Mouse (Mus musculus) heart, adult 8-10 months (tissue): ENCODE data around the gene Slc35c1. TPM values are rescaled to one million over a fixed set of nuclear protein-coding genes. Genes with fewer than 3 reads are reported as not detected.
"Not testable (repeated sequence)": the region's sequence is repeated elsewhere in the genome, so short reads cannot be mapped to it uniquely, and the experiment has no call there.

Experiments
- DNase-seq: peaks from one replicate; pipeline ENCODE4 v3.0.0; 2022; ENCODE audit warnings: low spot score
- total RNA-seq, 4 experiments: library from RNA; stranded (reverse); gene quantifications; 2 replicates each; pipeline ENCODE4 v1.2.4; 2022

Gene Slc35c1
- total RNA-seq, result 1 to 10 TPM; 5.5 to 6.8 (median 6.2) TPM

- no peak for DNase-seq
Observed at GRCm38 (mm10) chr2:92459921-92460707, at the start of gene Slc35c1. Gene Slc35c1, minus strand, starts transcription at chr2:92460538.

DNA sequence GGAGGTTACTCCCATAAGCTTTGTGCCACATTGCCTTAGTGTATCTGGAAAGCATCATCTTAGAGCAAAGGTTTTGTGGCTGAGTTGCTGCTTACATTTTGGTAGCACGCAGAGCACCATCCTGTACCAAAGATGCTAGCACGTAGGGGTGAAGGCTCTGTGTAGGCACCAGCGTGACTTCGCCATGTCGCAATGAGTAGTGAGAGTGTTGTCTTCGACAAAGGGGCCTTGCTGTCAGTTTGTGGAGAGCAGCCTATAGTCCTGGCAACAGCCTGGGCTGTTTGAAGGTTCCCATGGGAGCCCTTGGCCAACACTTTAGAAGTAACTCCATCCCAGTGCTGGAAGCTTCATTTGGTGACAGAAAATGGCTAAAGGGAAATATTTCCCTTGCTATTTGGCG, 45.0 kb upstream of the Slc35c1 start:
- DNase-seq, result no peak

DNA sequence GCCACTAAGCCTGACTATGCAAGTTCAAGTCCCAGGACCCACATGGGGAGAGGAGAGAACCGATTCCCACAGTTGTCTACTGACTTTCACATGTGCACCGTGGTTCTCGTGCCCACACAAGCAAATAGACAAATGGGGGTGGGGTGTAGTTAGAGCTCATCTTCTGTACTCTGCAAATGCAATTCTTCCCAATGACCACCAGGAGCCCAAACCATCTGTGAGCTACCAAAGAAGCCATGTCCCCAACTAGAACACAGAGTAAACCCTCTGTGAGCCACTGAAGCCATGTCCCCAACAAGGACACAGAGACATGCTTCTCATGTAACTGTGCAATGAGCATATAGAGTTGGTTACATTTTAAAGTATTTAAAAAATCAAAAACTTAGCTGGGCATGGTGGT, 43.1 kb upstream of the Slc35c1 start:
- no peak for DNase-seq

- DNase-seq, result no peak
Observed at GRCm38 (mm10) chr2:92499701-92500322, 39.5 kb upstream of the Slc35c1 start.

DNA sequence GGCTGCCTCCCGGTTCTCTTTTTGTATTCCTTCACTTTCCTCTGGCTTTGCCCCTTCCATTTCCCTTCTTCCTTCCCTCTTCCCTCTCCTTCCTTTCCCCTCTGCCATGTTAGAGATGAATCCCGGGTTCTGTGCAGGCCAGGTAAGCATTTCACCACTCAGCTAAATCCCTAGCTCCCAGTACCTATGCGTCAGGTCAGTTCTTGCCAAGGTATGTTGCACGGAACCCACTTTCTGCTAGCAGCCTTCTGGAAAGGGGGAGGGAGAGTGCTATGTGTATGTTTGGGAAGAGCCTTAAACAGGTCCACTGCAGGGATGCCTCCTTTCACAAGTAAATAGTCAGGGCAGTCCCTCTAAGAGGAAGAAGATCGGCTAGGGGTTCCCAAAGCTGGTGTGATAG, 36.8 kb upstream of the Slc35c1 start:
- no peak for DNase-seq

GRCm38 (mm10) chr2:92496681-92497080, 36.3 kb upstream of the Slc35c1 start:
- no peak for DNase-seq

DNA sequence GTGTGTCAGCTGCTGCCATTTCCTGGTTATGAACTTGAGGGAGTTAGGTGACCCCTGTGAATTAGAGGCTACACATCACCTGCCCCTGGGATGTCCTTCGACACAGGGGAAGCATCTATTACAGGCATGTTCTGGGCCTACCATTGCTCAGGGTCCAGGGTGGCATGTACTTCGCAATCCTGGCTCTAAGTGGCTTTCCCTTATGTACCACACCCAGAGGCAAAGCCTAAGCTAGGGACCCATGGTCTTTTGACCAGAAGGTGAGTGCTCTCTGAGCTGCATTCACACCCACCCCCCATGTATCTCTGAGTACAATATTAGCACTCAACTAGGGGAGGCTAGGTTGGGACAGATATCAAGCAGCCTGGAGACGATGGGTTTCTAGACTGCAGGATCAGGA, 34.6 kb upstream of the Slc35c1 start:
- DNase-seq, result no peak

GRCm38 (mm10) chr2:92494423-92494822, 34.1 kb upstream of the Slc35c1 start:
- DNase-seq, result no peak

GRCm38 (mm10) chr2:92493656-92494390, 33.5 kb upstream of the Slc35c1 start:
- no peak for DNase-seq

DNA sequence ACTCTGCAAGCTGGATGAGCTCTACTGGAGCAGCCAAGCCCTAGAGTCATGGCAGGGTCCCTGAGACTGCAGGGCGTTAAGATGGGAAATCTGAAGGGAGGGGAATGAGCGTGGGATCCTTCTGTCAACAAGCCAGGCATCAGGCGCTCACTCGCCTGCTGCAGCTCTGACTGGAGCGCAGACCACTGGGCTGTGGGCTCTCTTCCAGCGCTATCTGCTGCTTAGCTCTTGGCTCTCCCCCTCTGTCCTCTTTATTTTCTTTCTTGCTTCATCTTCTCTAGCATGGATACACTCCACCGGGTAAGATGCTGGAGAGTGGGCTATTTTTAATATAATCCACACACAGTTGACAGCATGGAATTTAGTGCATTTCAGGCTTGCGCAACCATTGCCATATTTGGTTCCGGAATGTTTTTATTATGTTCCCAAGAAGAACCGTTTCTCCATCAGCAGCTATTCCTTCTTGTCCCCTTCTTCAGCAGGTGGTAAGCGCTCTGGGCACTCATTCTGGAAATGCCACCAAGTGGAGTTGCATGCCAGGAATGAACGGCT, 31.7 kb upstream of the Slc35c1 start:
- DNase-seq, result no peak

DNA sequence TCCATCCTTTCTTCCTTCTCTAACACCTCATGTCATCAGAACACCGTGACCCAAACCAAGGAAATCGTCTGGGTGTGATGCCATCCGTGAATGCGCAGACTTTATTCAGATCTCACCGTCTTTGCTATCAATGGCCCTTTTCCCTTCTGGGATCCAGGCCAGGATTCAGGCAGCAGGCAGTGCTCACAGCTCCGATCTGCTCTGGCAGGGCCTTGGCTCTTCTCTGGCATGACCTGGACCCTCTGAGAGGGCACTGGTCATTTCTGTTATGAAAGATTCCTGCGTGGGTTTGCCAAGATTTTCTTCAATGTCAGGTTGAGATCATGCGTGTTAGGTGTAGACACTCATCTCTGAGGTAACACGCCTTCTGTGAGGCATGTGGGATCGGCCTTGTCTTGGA, 30.2 kb upstream of the Slc35c1 start:
- DNase-seq, result no peak

DNA sequence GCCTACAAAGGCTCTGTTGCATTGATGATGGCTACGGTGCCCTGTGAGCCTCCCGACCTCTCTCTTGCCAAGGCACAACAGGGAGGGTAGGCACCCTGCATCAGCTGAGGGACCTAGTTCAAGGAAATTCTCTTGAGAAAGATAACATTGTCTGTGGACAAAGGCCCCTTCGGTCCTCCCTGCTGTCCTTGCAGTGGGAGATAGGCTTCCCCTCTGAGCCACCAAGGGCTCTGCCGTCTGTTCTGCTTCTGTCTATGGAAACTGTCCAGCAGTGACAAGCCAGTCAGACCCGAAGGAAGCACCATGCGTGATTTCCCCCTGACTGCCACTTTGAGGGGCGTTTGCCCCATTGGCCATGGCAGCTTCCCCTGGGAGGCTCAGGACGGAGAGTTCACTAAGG, 27.5 kb upstream of the Slc35c1 start:
- no peak for DNase-seq

GRCm38 (mm10) chr2:92486911-92487310, 26.6 kb upstream of the Slc35c1 start:
- DNase-seq, result no peak

DNA sequence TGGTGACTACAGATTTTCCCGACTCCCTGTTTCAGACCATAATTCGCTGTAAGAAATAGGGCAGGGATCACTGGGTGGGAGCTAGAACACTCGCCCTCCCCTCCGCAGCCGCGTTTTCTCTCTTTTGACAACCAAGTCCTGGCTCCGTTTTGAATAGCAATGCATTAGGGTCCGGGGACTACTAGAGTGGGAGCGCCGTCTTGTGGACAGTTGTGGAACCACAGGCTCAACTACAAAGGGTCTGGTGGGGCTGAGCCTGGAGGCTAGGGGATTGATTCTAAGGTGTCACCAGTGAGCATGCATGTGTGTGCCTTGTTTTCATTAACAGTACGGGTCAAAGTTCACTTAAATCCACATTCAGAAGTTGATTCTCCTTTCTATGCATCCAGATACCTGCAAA, 26.1 kb upstream of the Slc35c1 start:
- DNase-seq, result peak; percentile 79

DNA sequence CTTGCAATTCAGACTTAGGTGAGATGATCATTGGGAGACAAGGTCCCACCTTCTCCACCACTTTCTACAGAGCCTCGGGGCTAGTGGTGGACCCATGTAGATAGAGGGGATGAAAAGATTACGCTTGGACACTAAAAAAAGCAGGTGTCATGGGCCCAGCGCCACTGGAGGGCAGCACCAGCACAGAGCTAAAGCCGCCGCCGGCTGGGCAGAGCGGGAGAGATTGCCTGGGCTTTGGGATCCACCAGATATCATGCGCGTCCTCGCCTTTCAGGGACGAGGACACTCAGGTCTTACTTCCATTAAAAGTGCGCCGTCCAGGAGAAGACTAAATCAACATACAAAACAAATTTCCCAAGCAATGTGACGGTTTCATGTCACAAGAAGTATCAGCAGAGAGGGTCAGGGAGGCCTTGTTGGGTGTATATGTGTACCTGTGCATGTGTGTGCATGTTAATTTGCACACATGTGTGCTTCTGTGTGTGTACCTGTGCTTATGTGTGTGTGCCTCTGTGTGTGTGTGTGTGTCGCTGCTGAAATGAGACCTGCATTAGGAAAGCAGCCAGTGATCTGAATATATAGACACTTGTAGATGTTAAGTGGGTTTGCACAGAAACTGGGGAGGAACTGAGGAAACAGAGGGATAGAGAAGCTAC, 25.4 kb upstream of the Slc35c1 start:
- DNase-seq, result peak; percentile 53

DNA sequence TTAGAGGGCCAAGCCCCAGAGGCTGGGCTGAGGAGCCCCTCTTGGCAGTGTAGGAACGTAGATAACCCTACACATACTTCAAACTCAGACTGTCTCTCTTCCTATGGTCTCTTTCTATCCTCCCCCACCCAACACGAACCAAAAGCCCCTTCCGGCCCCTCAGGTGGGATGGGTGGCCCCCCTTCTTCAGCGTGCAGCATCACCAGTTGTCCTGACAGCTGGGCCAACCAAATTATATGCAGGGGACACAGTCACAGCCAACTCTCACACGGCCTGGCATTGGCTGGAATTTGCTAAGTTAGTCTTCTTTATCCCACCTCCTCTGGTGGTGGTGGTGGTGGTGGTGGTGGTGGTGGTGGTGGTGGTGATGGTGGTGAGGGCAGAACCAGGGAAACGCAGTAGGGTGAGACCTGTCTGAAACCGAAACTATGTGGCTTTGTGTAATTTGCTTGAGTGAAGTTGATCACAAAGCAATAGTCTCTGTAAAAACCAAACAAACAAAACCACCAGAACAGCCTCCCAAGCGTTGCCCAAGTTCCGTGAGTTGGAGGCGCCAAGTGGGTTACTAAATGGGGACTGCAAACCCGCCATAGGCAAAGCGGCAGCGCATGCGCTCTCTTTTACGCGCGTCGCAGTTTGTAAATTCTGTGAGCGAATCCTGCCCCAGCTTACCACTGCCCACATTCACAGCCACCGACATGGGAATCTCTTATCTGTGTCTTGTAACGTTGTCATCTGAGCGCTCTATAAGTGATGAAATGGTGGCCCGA, 24.1 kb upstream of the Slc35c1 start:
- DNase-seq, result no peak

DNA sequence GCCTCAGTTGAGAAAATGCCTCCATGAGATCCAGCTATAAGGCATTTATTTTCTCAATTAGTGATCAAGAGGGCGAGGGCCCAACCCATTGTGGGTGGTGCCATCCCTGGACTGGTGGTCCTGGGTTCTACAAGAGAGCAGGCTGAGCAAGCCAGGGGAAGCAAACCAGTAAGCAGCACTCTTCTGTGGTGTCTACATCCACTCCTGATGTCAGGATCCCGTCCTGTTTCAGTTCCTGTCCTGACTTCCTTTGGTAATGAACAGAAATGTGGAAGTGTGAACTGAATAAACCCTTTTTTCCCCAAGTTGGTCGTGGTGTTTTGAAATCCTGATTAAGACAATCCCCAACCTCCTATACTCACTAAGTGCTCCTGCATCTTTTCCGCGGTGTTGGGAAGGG, 23.2 kb upstream of the Slc35c1 start:
- no peak for DNase-seq

GRCm38 (mm10) chr2:92482551-92482950, 22.2 kb upstream of the Slc35c1 start:
- no peak for DNase-seq

DNA sequence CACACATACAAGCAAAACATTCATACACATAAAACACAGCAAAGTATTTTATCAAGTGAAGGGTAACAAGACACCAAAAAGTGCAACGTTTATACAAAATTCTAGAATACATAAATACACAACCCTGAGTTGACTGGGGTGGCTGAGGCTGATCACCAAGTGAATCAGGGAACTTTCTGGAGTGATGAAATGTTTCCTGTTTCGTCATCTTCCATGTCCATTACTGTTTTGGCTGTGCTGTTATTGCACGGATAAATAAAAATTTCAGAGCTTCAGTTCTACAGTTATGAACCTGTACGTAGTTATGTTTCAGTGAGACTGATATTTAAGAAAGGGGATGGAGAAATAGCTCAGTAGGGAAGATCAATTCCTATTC, 18.0 kb upstream of the Slc35c1 start:
- no peak for DNase-seq

DNA sequence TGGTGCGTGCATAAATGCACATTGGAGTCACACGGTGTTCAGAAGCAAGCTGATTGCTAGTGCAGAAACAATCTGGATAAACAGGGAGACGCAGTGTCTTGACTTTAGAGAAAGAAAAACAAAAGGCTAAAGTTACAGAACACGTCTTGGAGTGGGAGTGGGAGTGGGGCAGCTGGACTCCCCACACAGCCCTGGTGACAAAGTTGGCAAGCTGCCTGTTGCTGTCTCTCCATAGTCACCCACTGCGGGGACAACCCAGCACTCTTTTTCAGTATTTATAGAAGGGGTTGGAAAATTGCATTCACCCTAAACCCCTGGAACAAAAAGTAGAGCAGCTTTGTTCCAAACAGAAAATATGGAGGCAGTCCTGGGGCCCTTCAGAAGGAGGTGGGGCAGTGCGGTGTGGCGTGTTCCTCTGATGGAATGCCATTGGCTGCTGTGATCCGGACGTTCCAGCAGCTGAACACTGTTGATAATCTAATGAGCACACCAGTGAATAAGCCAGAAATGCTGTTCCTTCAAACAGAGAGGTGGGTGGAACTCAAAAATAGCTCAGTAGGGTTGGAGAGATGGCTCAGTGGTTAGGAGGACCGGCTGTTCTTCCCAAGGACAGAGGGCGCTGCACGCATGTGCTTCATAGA, 17.5 kb upstream of the Slc35c1 start:
- DNase-seq, result no peak

DNA sequence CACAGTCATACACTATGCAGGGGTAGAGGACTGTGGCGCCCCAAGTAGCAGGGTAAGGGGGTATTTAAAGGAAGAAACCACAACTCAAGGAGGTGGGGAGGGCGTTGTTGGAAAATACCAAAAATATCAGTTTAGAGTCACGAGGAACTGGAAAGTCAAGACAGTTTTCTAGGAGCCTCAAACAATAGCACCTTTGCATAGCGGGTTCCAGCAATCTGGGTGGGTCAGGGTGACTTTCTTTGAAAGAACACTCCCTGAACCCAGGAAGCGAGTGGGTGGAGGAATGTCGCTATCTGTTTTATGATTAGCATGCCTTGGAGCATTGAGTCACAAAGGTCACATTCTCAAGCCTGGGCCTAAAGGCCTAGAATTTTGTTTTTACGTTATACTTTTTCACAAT, 16.2 kb upstream of the Slc35c1 start:
- not testable (repeated sequence) for DNase-seq
